Mouse (Mus musculus) hindbrain, embryonic 16.5 days (tissue): ENCODE measurements around the gene Theg. TPM values are rescaled to one million over a fixed set of nuclear protein-coding genes. Genes with fewer than 3 reads are reported as not detected.

Source experiments
- ATAC-seq: fragments of 200-750 bp; cut with Nextera tagmentation; 2 replicates; pipeline ENCODE4 v1.8.0; 2017; ENCODE audit warnings: moderate TSS enrichment, moderate library complexity
- H3K27ac ChIP-seq: fragments of 300-500 bp; sonication (generic); 2 replicates; pipeline ENCODE4 v1.5.1; 2014; ENCODE audit warnings: low read depth, mild to moderate bottlenecking, control low read depth, low read length, moderate library complexity
- H3K27me3 ChIP-seq: fragments of 300-500 bp; sonication (generic); replicated peaks from 2 replicates; pipeline ENCODE4 v1.6.1; 2014; ENCODE audit warnings: low read length; ENCODE audit not compliant: control insufficient read depth, insufficient read depth
- H3K36me3 ChIP-seq: fragments of 300-500 bp; sonication (generic); 2 replicates; pipeline ENCODE4 v1.6.1; 2014; ENCODE audit warnings: mild to moderate bottlenecking, low read length, moderate library complexity, mixed read lengths; ENCODE audit not compliant: control insufficient read depth, insufficient read depth
- H3K4me1 ChIP-seq: fragments of 300-500 bp; sonication (generic); 2 replicates; pipeline ENCODE4 v1.6.1; 2014; ENCODE audit warnings: low read depth, low read length; ENCODE audit not compliant: control insufficient read depth, insufficient read depth
- H3K4me2 ChIP-seq: fragments of 300-500 bp; sonication (generic); 2 replicates; pipeline ENCODE4 v1.6.1; 2014; ENCODE audit warnings: mild to moderate bottlenecking, low read length, control low read depth, moderate library complexity
- H3K4me3 ChIP-seq: fragments of 300-500 bp; sonication (generic); 2 replicates; pipeline ENCODE4 v1.5.1; 2014; ENCODE audit warnings: mild to moderate bottlenecking, low read length, control low read depth, moderate library complexity
- H3K9ac ChIP-seq: fragments of 300-500 bp; sonication (generic); 2 replicates; pipeline ENCODE4 v1.6.1; 2014; ENCODE audit warnings: low read depth, mild to moderate bottlenecking, control low read depth, low read length, moderate library complexity
- H3K9me3 ChIP-seq: fragments of 300-500 bp; sonication (generic); 2 replicates; pipeline ENCODE4 v1.6.1; 2014; ENCODE audit warnings: mild to moderate bottlenecking, low read length, moderate library complexity; ENCODE audit not compliant: control insufficient read depth
- WGBS: fragments of 180-500 bp; shearing (Covaris S2); extraction: QIAGEN DNeasy Blood & Tissue Kit; methylation state at CpG from one replicate; pipeline ENCODE4 v1.1.7; 2014; 5-methylcytosine and 5-hydroxymethylcytosine counted together
- polyA plus RNA-seq: library from polyadenylated mRNA; unstranded; fragments of >200 nt; fragmentation: Nextera tagmentation; extraction: Ambion mirVana; gene quantifications from 2 replicates; pipeline ENCODE4 v1.2.1, GENCODE M21; 2015

The Theg gene
- polyA plus RNA-seq, 1 experiment from 2014 or later: not detected

DNA sequence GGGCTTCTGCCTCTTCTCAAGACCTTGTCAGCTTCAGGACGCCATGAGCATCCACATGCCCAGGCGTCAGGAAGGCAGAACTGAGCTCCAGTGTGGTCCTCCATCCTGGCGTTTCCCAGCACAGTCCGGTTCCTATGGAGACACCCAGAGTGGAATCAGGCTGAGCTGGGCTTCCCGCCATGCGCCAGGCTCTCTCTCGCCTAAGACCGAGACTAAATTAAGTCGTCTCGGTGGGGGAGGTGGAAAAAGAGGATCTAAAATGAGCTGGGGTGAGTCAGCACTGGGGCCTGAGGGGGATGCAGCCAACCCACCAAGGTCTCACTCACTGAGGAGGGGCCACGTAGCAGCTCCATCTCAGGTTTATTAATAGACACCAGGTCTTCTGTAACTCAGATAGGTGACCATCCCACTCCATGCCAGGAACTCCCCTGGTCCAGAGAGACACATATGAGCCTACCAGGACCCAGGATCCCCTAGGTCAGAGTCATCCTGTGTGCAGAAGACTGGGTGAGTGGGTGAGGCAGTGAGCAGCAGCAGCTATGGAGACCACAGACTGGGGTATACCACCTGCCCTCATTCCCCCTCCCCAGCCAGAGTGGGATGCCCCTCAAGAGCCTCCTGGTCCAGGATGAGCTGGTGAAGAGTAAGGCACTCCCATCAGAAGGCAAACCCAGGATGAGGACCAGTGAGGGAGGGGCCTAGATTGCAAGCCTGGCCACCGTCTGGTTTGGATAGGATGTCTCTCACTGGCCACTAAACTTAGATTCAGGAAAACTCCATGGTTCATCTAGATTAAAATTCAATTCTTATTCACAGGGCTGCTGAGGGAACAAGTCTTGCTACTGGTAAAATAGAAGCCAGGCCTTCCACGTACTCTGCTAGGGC is 10.2 kb upstream of the Theg start:
- ATAC-seq: 0 out of 2 replicates have a peak, but pooled peaks have one; percentile 40
- no peaks in the 10 kb centered on the region for H3K36me3 ChIP-seq
- H3K4me1 ChIP-seq: no peaks in the 10 kb centered on the region
- no peaks in the 10 kb centered on the region; the same call in 1 of the 2 replicates for H3K9me3 ChIP-seq
- no peak overlapping the region for H3K27ac ChIP-seq
- no peak overlapping the region for H3K4me2 ChIP-seq
- H3K9ac ChIP-seq: no peak overlapping the region
- WGBS: 37% methylated on average over 13 of the region's 13 CpGs
- H3K4me3 ChIP-seq: no peak overlapping the region
- H3K27me3 ChIP-seq: peaks cover 3% of the 10 kb centered on the region

DNA sequence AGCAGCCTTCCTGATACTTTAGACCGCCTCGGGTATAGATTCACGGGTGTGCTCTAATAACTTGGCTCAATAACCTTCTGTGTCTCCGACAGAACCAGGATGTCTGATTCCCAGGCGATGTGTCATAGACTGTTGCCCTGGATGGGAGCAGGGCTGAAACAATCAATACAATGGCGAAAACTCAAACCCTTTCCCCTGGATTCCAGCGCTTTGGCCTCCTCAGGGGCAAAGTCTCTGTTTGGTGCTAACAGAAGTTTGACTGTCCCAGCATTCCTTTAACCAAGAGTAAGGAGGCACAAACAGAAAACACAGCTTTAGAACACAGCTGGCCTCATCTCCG is 8.4 kb upstream of the Theg start:
- WGBS: 59% methylated on average over 8 of the region's 8 CpGs
- H3K9ac ChIP-seq: no peak overlapping the region
- peaks cover 3% of the 10 kb centered on the region for H3K27me3 ChIP-seq
- H3K9me3 ChIP-seq: no peaks in the 10 kb centered on the region; the same call in 1 of the 2 replicates
- H3K4me3 ChIP-seq: no peak overlapping the region
- no peak overlapping the region for H3K4me2 ChIP-seq
- peak; percentile 28; the same call in 1 of the 2 replicates for ATAC-seq
- no peaks in the 10 kb centered on the region for H3K36me3 ChIP-seq
- H3K4me1 ChIP-seq: no peaks in the 10 kb centered on the region
- no peak overlapping the region for H3K27ac ChIP-seq

DNA sequence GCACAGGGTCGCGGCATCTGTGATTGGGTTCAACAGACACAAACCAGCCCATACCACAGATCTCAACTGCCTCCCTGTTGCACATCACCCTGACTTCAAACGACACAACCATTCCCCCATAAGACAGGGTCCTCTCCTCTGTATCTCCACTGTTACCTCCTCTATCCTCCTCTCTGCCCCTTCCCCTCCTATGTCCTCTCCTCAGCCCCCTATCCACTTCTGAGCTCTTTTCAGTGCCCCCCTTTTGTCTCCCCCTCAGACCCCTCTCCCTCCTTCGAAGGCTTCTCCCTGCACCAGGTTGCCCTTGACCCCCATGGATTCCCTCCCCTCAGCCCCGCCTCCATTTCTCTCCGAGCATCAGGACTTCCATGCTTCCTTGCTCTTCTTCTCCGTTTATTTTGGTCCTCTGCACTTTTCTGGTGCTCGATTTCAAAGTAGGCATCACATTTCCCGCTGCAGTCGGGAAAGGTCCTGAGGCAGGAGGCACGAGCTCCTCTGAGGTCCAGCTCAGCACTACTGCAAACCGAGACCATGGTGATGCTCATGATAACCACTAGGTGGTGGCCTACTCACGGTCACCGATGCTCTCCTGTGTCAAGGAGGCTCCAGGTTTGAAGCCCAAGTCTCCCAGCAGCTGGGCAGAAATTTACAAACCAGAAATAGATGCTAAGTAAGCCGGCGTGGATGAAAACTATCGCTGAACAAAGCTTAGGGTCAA is 7.9 kb upstream of the Theg start:
- H3K4me1 ChIP-seq: no peaks in the 10 kb centered on the region
- H3K27me3 ChIP-seq: peaks cover 3% of the 10 kb centered on the region
- H3K4me3 ChIP-seq: no peak overlapping the region
- H3K9me3 ChIP-seq: no peaks in the 10 kb centered on the region; the same call in 1 of the 2 replicates
- ATAC-seq: peak; percentile 95
- 13% methylated on average over 17 of the region's 17 CpGs for WGBS
- no peaks in the 10 kb centered on the region for H3K36me3 ChIP-seq
- no peak overlapping the region for H3K27ac ChIP-seq
- peak overlapping the region; percentile 8; the same call in 1 of the 2 replicates for H3K9ac ChIP-seq
- H3K4me2 ChIP-seq: peak overlapping the region; percentile 42

DNA sequence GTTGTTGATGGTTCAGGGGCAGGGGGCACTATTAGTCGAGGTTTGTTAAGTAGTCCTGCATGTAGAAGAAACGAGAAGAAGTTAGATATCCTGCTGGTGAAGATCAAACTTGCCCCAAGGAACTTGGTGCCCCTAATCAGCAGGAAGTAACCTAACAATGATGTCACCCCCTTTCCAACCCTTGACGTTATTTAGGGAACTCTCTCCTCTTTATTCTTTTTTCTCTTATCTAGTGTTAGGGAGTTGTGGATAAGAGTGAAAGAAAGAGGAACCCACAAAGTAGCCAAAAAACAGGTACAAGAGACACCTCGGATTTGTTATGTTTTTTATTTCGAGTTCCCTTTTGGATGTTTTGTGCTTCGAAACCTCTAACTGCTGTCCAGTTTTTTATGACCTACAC is 7.0 kb upstream of the Theg start:
- 65% methylated on average over 6 of the region's 6 CpGs for WGBS

DNA sequence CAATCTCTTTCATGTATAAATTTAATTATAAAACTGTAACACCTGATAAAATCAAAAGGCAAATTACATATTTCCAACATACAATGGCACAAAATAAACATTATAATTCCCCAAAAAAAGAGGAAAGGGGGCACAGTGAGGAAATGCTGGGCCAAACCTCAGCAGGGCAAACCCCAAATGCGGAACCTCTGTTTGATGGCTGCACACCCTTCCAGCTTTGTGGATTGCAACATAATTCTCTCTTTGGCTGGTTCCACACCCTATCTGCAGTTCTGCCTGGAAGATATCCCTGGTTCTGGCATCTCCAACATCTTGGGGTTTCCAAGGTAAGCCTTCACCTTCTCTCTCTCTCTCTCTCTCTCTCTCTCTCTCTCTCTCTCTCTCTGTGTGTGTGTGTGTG is 3.6 kb upstream of the Theg start:
- Histone ChIP-seq H3K27me3 (peaks cover 3% of the 10 kb centered on the region), H3K4me3 (no peak overlapping the region), H3K4me2 (no peak overlapping the region), H3K9me3 (no peaks in the 10 kb centered on the region; the same call in 1 of the 2 replicates), H3K4me1 (no peaks in the 10 kb centered on the region), H3K27ac (no peak overlapping the region), H3K9ac (no peak overlapping the region), H3K36me3 (no peaks in the 10 kb centered on the region)
- 92% methylated on average over 1 of the region's 1 CpGs for WGBS
- ATAC-seq: no peak

More for the DNA sequence above, 7.0 kb upstream of the Theg start:
- Histone ChIP-seq H3K27me3 (peaks cover 3% of the 10 kb centered on the region), H3K27ac (no peak overlapping the region), H3K9ac (no peak overlapping the region), H3K4me2 (no peak overlapping the region), H3K36me3 (no peaks in the 10 kb centered on the region), H3K4me3 (no peak overlapping the region), H3K4me1 (no peaks in the 10 kb centered on the region), H3K9me3 (no peaks in the 10 kb centered on the region; the same call in 1 of the 2 replicates)
- no peak for ATAC-seq

DNA sequence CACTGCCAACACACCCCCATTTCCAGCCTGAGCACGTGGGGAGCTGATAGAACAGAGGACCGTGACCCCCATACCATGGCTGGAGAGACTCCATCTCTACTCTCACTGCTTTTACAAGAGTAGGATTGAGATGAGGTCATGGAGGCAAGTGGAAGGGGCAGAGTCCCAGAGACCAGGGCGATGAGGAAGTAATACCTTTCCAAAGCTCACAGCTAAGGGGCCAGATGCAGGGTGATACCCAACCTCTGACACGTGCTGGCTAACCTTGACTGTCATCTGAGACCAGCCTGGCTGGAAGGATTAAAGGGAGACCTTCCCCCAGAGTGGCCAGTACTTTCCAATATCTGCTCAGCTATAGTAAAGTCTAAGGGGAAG is 608 bp upstream of the Theg start:
- WGBS: 71% methylated on average over 4 of the region's 4 CpGs
- Histone ChIP-seq H3K4me1 (no peaks in the 10 kb centered on the region), H3K36me3 (no peaks in the 10 kb centered on the region), H3K9me3 (no peaks in the 10 kb centered on the region; the same call in 1 of the 2 replicates), H3K4me2 (no peak overlapping the region), H3K4me3 (no peak overlapping the region), H3K9ac (no peak overlapping the region), H3K27ac (no peak overlapping the region), H3K27me3 (no peaks in the 10 kb centered on the region)
- ATAC-seq: no peak

DNA sequence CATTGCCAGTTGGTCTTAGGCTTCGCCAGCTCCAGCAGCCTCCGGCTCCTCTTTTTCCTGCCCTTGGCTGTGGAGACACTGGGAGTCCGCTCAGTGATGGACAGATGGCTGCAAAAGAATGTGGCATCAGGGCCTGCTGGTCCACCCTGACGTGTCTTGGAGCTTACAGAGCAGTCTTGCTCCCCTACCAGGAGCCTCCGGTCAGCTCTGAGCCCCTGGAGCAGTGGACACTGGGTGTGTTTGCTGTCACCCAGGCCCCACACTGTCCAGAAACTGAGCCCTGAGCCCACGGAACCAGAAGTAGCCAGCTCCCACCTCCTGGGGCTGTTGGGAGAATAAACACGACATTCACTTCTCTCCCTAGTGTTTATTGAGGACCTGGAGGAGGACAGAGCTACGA is 888 bp downstream of the Theg start:
- Histone ChIP-seq H3K27ac (no peak overlapping the region), H3K4me3 (no peak overlapping the region), H3K9me3 (no peaks in the 10 kb centered on the region), H3K4me2 (no peak overlapping the region), H3K27me3 (no peaks in the 10 kb centered on the region), H3K36me3 (no peaks in the 10 kb centered on the region), H3K9ac (no peak overlapping the region), H3K4me1 (no peaks in the 10 kb centered on the region)
- WGBS: 67% methylated on average over 8 of the region's 8 CpGs
- no peak for ATAC-seq

DNA sequence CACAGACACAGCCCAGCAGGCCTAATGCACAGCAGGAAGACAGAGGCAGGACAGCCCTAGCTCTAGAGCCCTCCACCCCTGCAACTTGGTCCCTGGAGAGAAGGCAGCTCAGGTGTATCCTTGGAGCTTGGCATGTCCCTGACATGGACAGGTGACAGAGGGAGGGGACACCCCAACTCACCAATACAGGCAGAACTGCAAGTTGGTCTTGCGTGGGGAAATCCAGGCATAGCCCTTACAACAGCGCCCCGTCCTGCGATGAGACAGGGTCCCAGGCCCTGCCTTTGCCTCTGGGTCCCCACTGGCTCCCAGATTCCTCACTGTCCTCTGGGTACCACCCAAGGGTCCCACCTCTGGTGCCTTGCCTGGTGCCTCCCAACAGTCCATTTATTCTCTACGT is 1.4 kb downstream of the Theg start:
- ATAC-seq: no peak
- H3K9ac ChIP-seq: no peak overlapping the region
- no peaks in the 10 kb centered on the region for H3K27me3 ChIP-seq
- H3K4me2 ChIP-seq: no peak overlapping the region
- H3K9me3 ChIP-seq: no peaks in the 10 kb centered on the region
- H3K4me3 ChIP-seq: no peak overlapping the region
- no peaks in the 10 kb centered on the region for H3K4me1 ChIP-seq
- H3K27ac ChIP-seq: no peak overlapping the region
- 93% methylated on average over 5 of the region's 5 CpGs for WGBS
- no peaks in the 10 kb centered on the region for H3K36me3 ChIP-seq

DNA sequence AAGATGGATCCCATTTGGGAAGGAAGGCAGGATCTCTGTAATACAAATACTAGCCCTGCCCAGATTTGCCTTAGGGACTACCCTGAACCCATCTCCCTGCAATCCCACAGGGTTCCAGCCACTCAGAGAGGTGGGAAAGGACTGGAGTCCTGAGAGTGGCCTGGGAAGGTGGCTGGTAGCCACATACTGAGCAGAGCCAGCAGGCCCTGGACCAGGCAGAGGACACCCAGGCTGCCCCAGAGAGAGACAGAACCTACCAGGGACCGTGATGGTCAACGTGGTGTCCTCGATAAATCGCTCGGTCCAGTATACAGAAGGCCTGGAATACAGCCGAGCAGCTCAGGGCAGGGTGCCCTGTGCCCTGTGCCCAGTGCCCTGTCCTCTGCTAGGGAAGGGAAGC is 2.0 kb downstream of the Theg start:
- H3K4me3 ChIP-seq: no peak overlapping the region
- no peaks in the 10 kb centered on the region for H3K4me1 ChIP-seq
- ATAC-seq: no peak
- H3K36me3 ChIP-seq: no peaks in the 10 kb centered on the region
- no peaks in the 10 kb centered on the region for H3K9me3 ChIP-seq
- no peaks in the 10 kb centered on the region for H3K27me3 ChIP-seq
- H3K9ac ChIP-seq: no peak overlapping the region
- H3K27ac ChIP-seq: no peak overlapping the region
- 95% methylated on average over 6 of the region's 6 CpGs for WGBS
- H3K4me2 ChIP-seq: no peak overlapping the region
